Mouse (Mus musculus) spleen, postnatal 14 days (tissue): ENCODE results near the gene Actl7b.

ENCODE experiments used
- DNase-seq, 2 experiments: peaks; one replicate each; pipeline ENCODE4 v3.0.0; 2021 to 2022; ENCODE audit warnings: low spot score in 2 of 2

Gene Actl7b

DNA sequence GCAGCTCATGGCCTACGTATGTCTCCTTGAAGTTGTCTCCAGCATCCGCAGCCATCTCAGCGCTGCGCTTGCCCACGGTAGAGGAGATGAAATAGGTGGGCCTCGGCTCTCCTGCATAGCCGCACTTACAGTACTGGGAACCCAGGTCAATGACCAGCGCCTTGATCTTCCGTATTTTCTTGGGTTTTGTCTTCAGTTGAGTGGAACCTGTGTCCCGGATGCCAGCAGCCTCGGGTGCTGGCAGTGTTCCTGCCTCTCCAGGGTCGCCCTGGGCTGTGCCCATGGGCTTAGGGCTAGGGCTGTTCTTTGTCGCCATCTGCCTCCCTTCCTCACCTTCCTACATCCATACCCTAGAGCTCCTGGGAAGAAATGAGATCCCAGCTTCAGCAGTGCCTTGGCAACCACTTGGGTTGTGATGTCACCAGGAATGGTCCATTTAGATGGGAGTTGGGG, at the start of gene Actl7b:
Gene Actl7b (minus strand): TSS at position 403 of the 453 bp plus-strand sequence.
- no peak for DNase-seq

- DNase-seq: no peak
Measured at GRCm38 (mm10) chr4:56771065-56771464, 29.8 kb upstream of the Actl7b start.

DNA sequence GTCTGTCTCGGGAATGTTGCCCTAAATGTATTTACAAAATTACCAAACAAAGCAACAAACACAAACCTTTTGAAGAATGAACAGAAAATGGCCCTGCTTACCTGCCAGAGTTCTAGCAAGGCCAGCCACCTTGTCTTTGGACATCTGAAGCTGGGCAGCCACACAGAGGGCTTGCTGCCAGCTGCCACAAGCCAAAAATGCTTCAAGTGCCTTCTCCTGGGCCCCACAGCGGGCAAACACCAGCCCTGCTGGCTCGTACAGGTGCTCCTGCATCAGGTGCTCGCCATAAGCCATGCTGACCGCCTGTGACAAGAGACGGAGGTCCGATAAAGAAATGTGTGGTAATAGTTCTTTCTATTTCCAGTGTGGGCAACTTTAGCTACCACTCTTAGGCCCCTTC, 27.7 kb upstream of the Actl7b start:
- DNase-seq: no peak

- no peak for DNase-seq
Measured at GRCm38 (mm10) chr4:56767861-56768284, 26.6 kb upstream of the Actl7b start.

DNA sequence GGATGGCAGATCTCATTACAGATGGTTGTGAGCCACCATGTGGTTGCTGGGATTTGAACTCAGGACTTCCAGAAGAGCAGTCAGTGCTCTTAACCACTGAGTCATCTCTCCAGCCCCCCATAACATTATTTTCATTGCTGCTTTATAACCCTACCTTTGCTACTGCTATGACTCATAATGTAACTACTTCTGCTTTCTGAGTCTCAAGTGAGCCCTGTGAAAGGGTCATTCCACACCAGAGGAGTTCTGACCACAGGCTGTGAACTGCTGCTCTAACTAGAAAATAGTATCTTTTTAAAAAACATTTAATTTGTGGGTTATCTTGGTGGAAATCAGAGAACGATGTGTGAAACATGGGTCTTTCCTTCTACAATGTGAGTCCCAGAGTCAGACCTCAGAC, 16.4 kb upstream of the Actl7b start:
- no peak for DNase-seq

- DNase-seq: no peak
Measured at GRCm38 (mm10) chr4:56756966-56757600, 15.8 kb upstream of the Actl7b start.

DNA sequence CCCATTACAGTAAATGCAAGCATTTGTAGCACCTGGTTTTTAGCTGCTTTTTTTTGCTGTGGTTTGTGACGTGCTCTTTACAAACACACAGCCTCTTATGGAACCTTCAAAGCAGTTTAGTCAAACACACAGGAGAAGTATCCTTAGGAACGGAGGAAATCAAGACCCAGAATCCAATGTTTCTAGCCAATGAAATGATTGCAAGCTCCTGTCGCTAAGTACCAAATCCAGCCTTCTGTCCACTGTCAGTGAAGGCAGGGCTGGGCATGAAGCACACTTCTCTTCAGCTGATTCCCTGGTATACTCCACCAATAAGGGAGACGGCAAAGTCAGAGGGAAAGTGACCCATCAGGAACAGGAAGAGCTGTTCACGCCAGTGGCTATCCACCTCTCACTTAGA, 14.8 kb upstream of the Actl7b start:
- DNase-seq: no peak

- no peak for DNase-seq
Measured at GRCm38 (mm10) chr4:56747456-56747855, 6.2 kb upstream of the Actl7b start.

DNA sequence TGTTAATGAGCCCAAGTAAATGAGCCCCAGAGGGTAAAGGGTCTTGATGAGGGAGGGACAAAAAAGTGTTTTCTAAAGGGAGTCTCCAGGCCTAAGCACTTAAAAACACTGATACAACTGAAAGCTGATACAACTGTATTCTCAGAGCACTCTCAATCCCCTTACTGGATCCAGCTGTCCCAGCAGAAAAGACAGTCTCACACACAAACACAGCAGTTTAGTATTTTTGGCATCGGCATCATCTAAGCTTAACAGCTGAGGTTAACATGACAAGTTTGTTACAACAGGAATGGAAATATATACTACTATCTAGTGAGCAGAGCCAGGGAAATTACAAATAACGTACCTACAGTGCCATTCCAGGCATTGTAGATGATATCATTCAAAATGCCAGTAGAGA, 5.1 kb upstream of the Actl7b start:
- no peak for DNase-seq

- no peak for DNase-seq
Measured at GRCm38 (mm10) chr4:56743363-56744195, 2.3 kb upstream of the Actl7b start, which contains the start of gene Actl7a. Gene Actl7a (plus strand): TSS chr4:56743413.

GRCm38 (mm10) chr4:56742698-56743097, 1.5 kb upstream of the Actl7b start:
- no peak for DNase-seq

GRCm38 (mm10) chr4:56740611-56741010, 632 bp downstream of the Actl7b start:
- no peak for DNase-seq

DNA sequence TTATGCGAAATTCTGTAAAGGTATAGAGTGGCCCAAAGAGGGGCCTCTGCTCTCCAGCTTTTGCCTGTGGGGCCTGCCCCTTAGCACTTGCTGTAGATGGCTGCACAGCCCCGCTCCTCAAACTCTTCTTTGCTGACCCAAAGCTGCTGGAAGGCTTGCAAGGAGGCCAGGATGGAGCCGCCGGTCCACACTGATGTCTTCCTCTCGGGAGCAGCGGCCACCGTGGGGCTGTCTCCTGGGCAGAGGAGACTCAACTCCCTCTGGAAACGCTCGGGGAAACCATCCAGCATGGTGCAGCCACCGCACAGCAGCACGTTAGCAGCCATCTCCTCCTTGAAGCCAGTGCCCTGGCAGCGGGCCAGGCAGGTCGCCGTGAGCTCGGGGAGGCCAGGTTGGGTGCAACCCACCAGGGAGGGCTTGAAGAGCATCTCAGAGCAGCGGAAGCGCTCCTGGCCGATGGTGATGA, 1.2 kb downstream of the Actl7b start, which contains the start of gene Gm26657:
Gene Gm26657 (plus strand): TSS at position 51 of the 466 bp plus-strand sequence.
- DNase-seq: no peak

- no peak for DNase-seq
Measured at GRCm38 (mm10) chr4:56725839-56726238, 15.4 kb downstream of the Actl7b start.

DNA sequence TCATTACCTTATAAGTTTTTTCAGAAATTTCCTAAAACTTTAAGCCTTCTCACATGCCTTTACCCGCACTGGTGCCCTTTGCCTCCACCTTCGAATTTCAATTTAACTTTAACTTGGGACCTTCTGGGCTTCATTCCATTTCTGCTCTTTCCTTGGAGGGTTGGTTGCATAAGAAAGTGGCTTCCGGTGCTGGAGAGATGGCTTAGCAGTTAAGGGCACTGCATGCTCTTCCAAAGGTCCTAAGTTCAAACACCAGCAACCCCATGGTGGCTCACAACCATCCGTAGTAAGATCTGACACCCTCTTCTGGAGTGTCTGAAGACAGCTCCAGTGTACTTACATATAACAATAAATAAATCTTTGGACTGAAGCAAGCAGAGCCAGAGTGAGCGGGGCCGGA, 18.0 kb downstream of the Actl7b start:
- no peak for DNase-seq

DNA sequence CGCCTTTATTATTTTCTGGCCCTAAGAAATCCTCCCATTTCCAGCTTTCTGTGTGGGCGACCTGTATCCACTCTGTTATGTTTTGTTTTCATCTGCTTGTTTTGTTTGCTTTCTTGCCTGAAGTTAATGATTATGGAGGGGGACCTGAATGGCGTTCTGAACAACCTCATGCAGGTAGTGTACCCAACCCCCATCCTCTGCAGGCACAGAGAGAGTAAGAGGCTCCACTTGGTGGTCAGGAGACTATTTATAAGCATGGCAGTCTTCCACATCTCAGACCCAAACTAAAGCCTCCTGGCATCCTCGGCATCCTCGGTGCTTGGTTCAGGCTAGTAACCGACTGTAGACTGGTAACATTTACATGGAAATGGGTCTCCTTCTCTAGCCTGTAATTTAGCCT, 18.9 kb downstream of the Actl7b start:
- DNase-seq: no peak

DNA sequence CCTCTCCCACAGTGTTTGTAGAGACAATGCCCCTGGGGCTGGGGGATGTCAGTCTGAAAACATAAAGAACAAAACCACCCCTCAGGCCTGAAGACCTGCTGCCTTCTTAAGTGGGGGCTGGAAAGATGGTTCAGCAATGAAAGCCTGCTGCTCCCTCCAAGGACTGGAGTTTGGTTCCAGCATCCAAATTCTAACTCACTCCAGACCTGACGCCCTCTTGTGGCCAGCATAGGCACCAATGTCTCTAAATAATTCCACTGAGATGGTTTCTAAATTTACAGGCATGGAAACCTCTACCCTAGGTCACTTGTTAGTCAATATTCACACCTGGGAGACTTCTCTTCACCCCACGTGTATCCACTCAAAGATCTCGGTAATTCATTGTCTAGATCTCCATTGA, 19.8 kb downstream of the Actl7b start:
- no peak for DNase-seq

- no peak for DNase-seq
Measured at GRCm38 (mm10) chr4:56720403-56720802, 20.8 kb downstream of the Actl7b start.

DNA sequence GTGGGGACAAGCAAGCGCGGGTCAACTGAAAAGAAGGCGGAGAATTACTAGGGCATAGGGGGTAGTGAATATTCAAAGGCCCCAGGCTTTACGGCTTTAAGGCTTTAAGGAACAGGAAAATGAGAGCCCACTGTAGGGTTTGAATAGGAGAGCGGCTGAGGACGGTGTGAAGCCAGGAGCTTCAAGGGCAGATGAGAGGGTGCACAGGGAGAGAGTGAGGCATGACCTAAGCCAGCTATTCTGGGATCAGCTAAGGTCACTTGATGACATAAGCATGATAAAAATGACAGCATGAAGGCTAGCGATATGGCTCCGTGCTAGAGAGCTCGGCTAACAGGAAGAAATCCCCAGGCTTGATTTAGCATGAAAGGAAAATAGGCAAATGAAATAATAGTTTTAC, 21.8 kb downstream of the Actl7b start:
- no peak for DNase-seq

- no peak for DNase-seq
Measured at GRCm38 (mm10) chr4:56718573-56719442, 22.4 kb downstream of the Actl7b start.

DNA sequence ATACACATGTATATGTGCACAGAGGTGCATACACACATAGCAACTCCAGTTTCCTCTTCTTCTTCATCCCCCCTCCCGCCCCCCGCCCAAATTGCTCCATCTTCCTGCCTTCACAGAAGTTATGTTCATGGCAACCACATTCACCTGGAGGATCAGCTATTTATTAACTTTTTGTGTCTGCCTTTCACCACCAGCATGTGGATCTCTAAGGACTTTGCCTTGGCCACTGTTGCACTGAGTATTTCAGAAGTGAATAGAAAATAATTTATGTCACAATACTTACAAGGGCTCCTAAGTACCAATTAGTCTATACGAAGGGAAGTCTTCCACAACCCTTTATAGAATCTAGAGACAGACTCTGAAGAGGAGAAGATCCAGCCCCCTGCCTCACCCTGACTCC, 23.3 kb downstream of the Actl7b start:
- no peak for DNase-seq

DNA sequence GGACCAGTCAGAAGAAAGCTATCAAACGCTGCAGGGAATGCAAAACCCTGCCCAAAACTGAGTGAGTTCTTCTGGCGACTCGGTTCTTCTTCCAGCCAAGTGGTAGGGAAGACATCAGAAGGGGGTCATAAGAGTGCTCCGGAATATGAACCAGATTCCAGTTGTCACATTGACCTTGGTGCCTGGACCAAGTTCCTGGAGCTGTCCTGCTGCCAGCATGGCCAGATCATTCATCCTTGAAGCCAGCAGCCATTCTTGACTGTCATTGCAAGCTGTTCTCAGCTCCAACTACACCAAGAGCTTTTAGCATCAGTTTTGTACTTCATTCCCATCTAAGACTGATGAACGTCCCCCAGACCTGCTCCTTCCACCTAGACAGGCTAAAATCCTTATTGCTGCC, 24.4 kb downstream of the Actl7b start:
- no peak for DNase-seq
